ENCODE assay signal across 31 mouse cellular contexts in genomic region chr14:118286096-118286495, GRCm38 (mm10). TPM values are rescaled to one million over a fixed set of nuclear protein-coding genes. Genes with fewer than 3 reads are reported as not detected.
DNase-seq lines count a peak whose midpoint lies in the region; ATAC-seq and TF ChIP-seq lines count a peak whose summit lies in the region.
"Had no signal": no experiment of that assay in that cellular context is flagged by ENCODE, and none has a peak within 500 bp of the region (broad histone marks: within the 10 kb centered on the region; RNA-seq: fewer than 3 reads in every experiment).

No protein-coding gene starts in this region.

- H3K4me3 ChIP-seq in kidney, postnatal 0 days (replicated peaks; ENCODE audit: low read depth, low read length) = no peak overlapping the region
- H3K4me3 ChIP-seq: embryonic facial prominence, embryonic 12.5 days; embryonic facial prominence, embryonic 15.5 days; heart, embryonic 12.5 days; heart, embryonic 15.5 days had no signal

- peak; percentile 8 for DNase-seq in kidney, postnatal 0 days (ENCODE audit: low spot score)
- no peak for DNase-seq in kidney, postnatal 36 days
- DNase-seq in left cerebral cortex, postnatal 14 days (ENCODE audit: low spot score in 2 of 2) = peak; percentile 5 to 7
- no peak for DNase-seq in left cerebral cortex, postnatal 4 days
- DNase-seq in layer of hippocampus, adult 9-11 months = peak; percentile 33
- no peak for DNase-seq in embryo, embryonic 10 days (ENCODE audit: low spot score)
- DNase-seq in spleen, postnatal 4 days (ENCODE audit: low spot score in 2 of 2) = no peak
- no peak for DNase-seq in gastrocnemius, adult 18-20 months (ENCODE audit: low spot score)
- DNase-seq: adrenal gland, adult 8-10 months; adrenal gland, postnatal 25 days; cerebellum, adult 18-20 months; cerebellum, adult 9-10 months; cerebellum, postnatal 14 days; forebrain, postnatal 0 days; gastrocnemius, postnatal 25 days; heart, adult 18-20 months; heart, postnatal 14 days; heart, postnatal 4 days had no signal

- 62% methylated on average over 2 of the region's 2 CpGs for WGBS in kidney, postnatal 0 days

- H3K27me3 ChIP-seq in kidney, postnatal 0 days (ENCODE audit: insufficient read depth, low read length) = no peaks in the 10 kb centered on the region
- H3K27me3 ChIP-seq: embryonic facial prominence, embryonic 12.5 days; embryonic facial prominence, embryonic 15.5 days; heart, embryonic 12.5 days; heart, embryonic 15.5 days had no signal

- ATAC-seq in kidney, postnatal 0 days (replicated peaks; ENCODE audit: low FRiP score, low read depth) = no peak
- ATAC-seq: activated CD4-positive, CD25-positive, alpha-beta regulatory T cell, adult 4 months; forebrain, embryonic 14.5 days; forebrain, postnatal 0 days had no signal

- no peaks in the 10 kb centered on the region for H3K9me3 ChIP-seq in kidney, postnatal 0 days (replicated peaks; ENCODE audit: low read length)
- H3K9me3 ChIP-seq: embryonic facial prominence, embryonic 12.5 days; embryonic facial prominence, embryonic 15.5 days; heart, embryonic 15.5 days had no signal

- H3K27ac ChIP-seq in kidney, postnatal 0 days = no peak overlapping the region
- H3K27ac ChIP-seq: embryonic facial prominence, embryonic 12.5 days; embryonic facial prominence, embryonic 15.5 days; heart, embryonic 15.5 days; hindbrain, embryonic 14.5 days had no signal

- no peaks in the 10 kb centered on the region for H3K36me3 ChIP-seq in kidney, postnatal 0 days (ENCODE audit: insufficient read depth, low read length)
- H3K36me3 ChIP-seq: embryonic facial prominence, embryonic 12.5 days; embryonic facial prominence, embryonic 15.5 days; heart, embryonic 12.5 days; heart, embryonic 15.5 days had no signal

- intact Hi-C loops in left cerebral cortex, postnatal 14 days (cut with DNase I) = no loop called here
- intact Hi-C loops in left cerebral cortex, postnatal 4 days (cut with DNase I) = no loop called here

- no peak for TF ChIP-seq CTCF in kidney, postnatal 0 days (IDR thresholded peaks at IDR 0.05; ENCODE audit: low read depth)

- no peaks in the 10 kb centered on the region for H3K4me1 ChIP-seq in kidney, postnatal 0 days (replicated peaks; ENCODE audit: insufficient read depth, low read length)
- H3K4me1 ChIP-seq: embryonic facial prominence, embryonic 12.5 days; embryonic facial prominence, embryonic 15.5 days; heart, embryonic 12.5 days; heart, embryonic 15.5 days had no signal

- no peak overlapping the region for H3K4me2 ChIP-seq in kidney, postnatal 0 days (ENCODE audit: low read length)
- H3K4me2 ChIP-seq: embryonic facial prominence, embryonic 12.5 days; embryonic facial prominence, embryonic 15.5 days; heart, embryonic 12.5 days; heart, embryonic 15.5 days; hindbrain, embryonic 14.5 days had no signal

- no peak overlapping the region for H3K9ac ChIP-seq in kidney, postnatal 0 days (ENCODE audit: low read depth, low read length)
- H3K9ac ChIP-seq: embryonic facial prominence, embryonic 12.5 days; embryonic facial prominence, embryonic 15.5 days; forebrain, postnatal 0 days; heart, embryonic 12.5 days; heart, embryonic 15.5 days; hindbrain, embryonic 14.5 days had no signal

RNA-seq across cellular contexts. Expression of gene Gm9376, which starts 19.3 kb away (rescaled TPM):
- polyA plus RNA-seq in kidney, postnatal 0 days (2015; fragmentation: Nextera tagmentation; extraction: Ambion mirVana) = not detected in 2 replicates
- not detected for total RNA-seq in left cerebral cortex, postnatal 14 days (2021)
- not detected for total RNA-seq in left cerebral cortex, postnatal 4 days (2021)
- not detected for total RNA-seq in gastrocnemius, adult 18-20 months (2021)
- total RNA-seq: adrenal gland, adult 8-10 months; adrenal gland, postnatal 25 days; ES-E14; forebrain, postnatal 0 days; gastrocnemius, adult 8-10 months; gastrocnemius, postnatal 25 days; heart, adult 18-20 months; heart, postnatal 14 days; heart, postnatal 4 days had no signal
- polyA plus RNA-seq: activated CD4-positive, CD25-positive, alpha-beta regulatory T cell, adult 4 months; embryonic facial prominence, embryonic 12.5 days; embryonic facial prominence, embryonic 15.5 days; forebrain, embryonic 11.5 days; forebrain, embryonic 14.5 days; forebrain, postnatal 0 days; frontal cortex, adult 2 months; gonadal fat pad, adult 2 months; heart, embryonic 12.5 days; heart, embryonic 15.5 days; hindbrain, embryonic 11.5 days; hindbrain, embryonic 14.5 days had no signal

RNA-seq across cellular contexts. Expression of gene Sox21, which starts 49.3 kb away (rescaled TPM):
- not detected in 2 replicates for polyA plus RNA-seq in kidney, postnatal 0 days (2015; fragmentation: Nextera tagmentation; extraction: Ambion mirVana)
- total RNA-seq in left cerebral cortex, postnatal 14 days (2021) = 10 to 100 TPM in 1 of 2 experiments, 1 to 10 TPM in 1; 7.1 to 10.8 TPM
- total RNA-seq in left cerebral cortex, postnatal 4 days (2021) = 10 to 100 TPM; 10.8 to 11.7 TPM
- total RNA-seq in gastrocnemius, adult 18-20 months (2021) = not detected
- total RNA-seq: adrenal gland, postnatal 25 days; gastrocnemius, adult 8-10 months; gastrocnemius, postnatal 25 days; heart, postnatal 4 days had no signal
- polyA plus RNA-seq: activated CD4-positive, CD25-positive, alpha-beta regulatory T cell, adult 4 months; heart, embryonic 15.5 days had no signal

Comparison
In these comparisons a context has a peak if more than half of its experiments do, and no peak if none do; other contexts are left out.
1. DNase-seq: peak in kidney, postnatal 0 days (single experiment), left cerebral cortex, postnatal 14 days (2 of 2) and layer of hippocampus, adult 9-11 months (single experiment); none in kidney, postnatal 36 days (0 of 2), left cerebral cortex, postnatal 4 days (single experiment), embryo, embryonic 10 days (single experiment), spleen, postnatal 4 days (0 of 2) and gastrocnemius, adult 18-20 months (single experiment).
2. RNA of gene Sox21, which starts 49.3 kb away (total RNA-seq): 10.8 to 11.7 TPM in left cerebral cortex, postnatal 4 days and 7.1 to 10.8 TPM in left cerebral cortex, postnatal 14 days; not detected in gastrocnemius, adult 18-20 months; every median in the first group is over 4 times any median in the second.